ENCODE assay signal across 11 mouse cellular contexts in genomic region chr11:11885246-11885643, GRCm38 (mm10). TPM values are rescaled to one million over a fixed set of nuclear protein-coding genes. Genes with fewer than 3 reads are reported as not detected.
DNase-seq lines count a peak whose midpoint lies in the region; ATAC-seq and TF ChIP-seq lines count a peak whose summit lies in the region.
"Had no signal": no experiment of that assay in that cellular context is flagged by ENCODE, and none has a peak within 500 bp of the region (broad histone marks: within the 10 kb centered on the region; RNA-seq: fewer than 3 reads in every experiment).

No protein-coding gene starts in this region.

- H3K4me3 ChIP-seq in intestine, embryonic 14.5 days (ENCODE audit: low read depth, low read length): no peak overlapping the region
- H3K4me3 ChIP-seq in intestine, postnatal 0 days (ENCODE audit: low read depth, low read length): no peak overlapping the region
- no peak overlapping the region for H3K4me3 ChIP-seq in embryonic facial prominence, embryonic 10.5 days
- no peak overlapping the region for H3K4me3 ChIP-seq in intestine, embryonic 15.5 days (replicated peaks)
- no peak overlapping the region for H3K4me3 ChIP-seq in midbrain, embryonic 12.5 days

- H3K36me3 ChIP-seq in intestine, embryonic 14.5 days (ENCODE audit: control insufficient read depth, insufficient read depth, low read length): no peaks in the 10 kb centered on the region
- H3K36me3 ChIP-seq in intestine, postnatal 0 days (ENCODE audit: control insufficient read depth, insufficient read depth): no peaks in the 10 kb centered on the region
- no peaks in the 10 kb centered on the region for H3K36me3 ChIP-seq in embryonic facial prominence, embryonic 10.5 days (replicated peaks)
- no peaks in the 10 kb centered on the region for H3K36me3 ChIP-seq in intestine, embryonic 15.5 days
- H3K36me3 ChIP-seq in midbrain, embryonic 12.5 days: no peaks in the 10 kb centered on the region

- no peak overlapping the region for H3K4me2 ChIP-seq in intestine, embryonic 14.5 days (ENCODE audit: low read length)
- no peak overlapping the region for H3K4me2 ChIP-seq in intestine, postnatal 0 days (replicated peaks; ENCODE audit: low read depth)
- no peak overlapping the region for H3K4me2 ChIP-seq in intestine, embryonic 15.5 days (replicated peaks)
- no peak overlapping the region for H3K4me2 ChIP-seq in midbrain, embryonic 12.5 days (replicated peaks)

- no peak for DNase-seq in intestine, embryonic 14.5 days (ENCODE audit: low spot score)
- DNase-seq in embryonic facial prominence, embryonic 10.5 days (ENCODE audit: low spot score): no peak
- no peak for DNase-seq in testis, postnatal 14 days (ENCODE audit: low spot score)
- no peak for DNase-seq in thymus, postnatal 36 days
- DNase-seq: cerebellum, adult 11-12 months; layer of hippocampus, postnatal 36 days; lung, postnatal 4 days; thymus, postnatal 14 days had no signal

- H3K4me1 ChIP-seq in intestine, embryonic 14.5 days (replicated peaks; ENCODE audit: control insufficient read depth, insufficient read depth, low read length): peaks cover 54% of the 10 kb centered on the region
- H3K4me1 ChIP-seq in intestine, postnatal 0 days (replicated peaks; ENCODE audit: control insufficient read depth, insufficient read depth, low read length): peaks cover 3% of the 10 kb centered on the region; the same call in 1 of the 2 replicates
- H3K4me1 ChIP-seq in embryonic facial prominence, embryonic 10.5 days: peaks cover 89% of the 10 kb centered on the region
- peaks cover 30% of the 10 kb centered on the region for H3K4me1 ChIP-seq in intestine, embryonic 15.5 days (replicated peaks)
- H3K4me1 ChIP-seq in midbrain, embryonic 12.5 days: peaks cover 27% of the 10 kb centered on the region

- no peak for ATAC-seq in intestine, embryonic 14.5 days (replicated peaks; ENCODE audit: low FRiP score, low TSS enrichment, low read depth)
- ATAC-seq in intestine, postnatal 0 days: no peak
- 0 out of 2 replicates have a peak, but pooled peaks have one; percentile 39 for ATAC-seq in intestine, embryonic 15.5 days
- ATAC-seq in midbrain, embryonic 12.5 days (ENCODE audit: low FRiP score, low read depth): no peak

- no peak overlapping the region for H3K9ac ChIP-seq in intestine, embryonic 14.5 days (ENCODE audit: low read length)
- H3K9ac ChIP-seq in intestine, postnatal 0 days (ENCODE audit: low read depth, low read length): no peak overlapping the region
- no peak overlapping the region for H3K9ac ChIP-seq in intestine, embryonic 15.5 days
- H3K9ac ChIP-seq in midbrain, embryonic 12.5 days (replicated peaks): no peak overlapping the region

- no peak for TF ChIP-seq CTCF in intestine, postnatal 0 days (IDR thresholded peaks at IDR 0.05; ENCODE audit: low read depth)

- H3K27me3 ChIP-seq in intestine, embryonic 14.5 days (replicated peaks; ENCODE audit: control insufficient read depth, insufficient read depth, low read length): no peaks in the 10 kb centered on the region
- H3K27me3 ChIP-seq in intestine, postnatal 0 days (replicated peaks; ENCODE audit: control insufficient read depth, insufficient read depth, low read length): no peaks in the 10 kb centered on the region
- H3K27me3 ChIP-seq in embryonic facial prominence, embryonic 10.5 days (replicated peaks; ENCODE audit: low read depth, poor library complexity, severe bottlenecking): no peaks in the 10 kb centered on the region
- H3K27me3 ChIP-seq in intestine, embryonic 15.5 days (replicated peaks): no peaks in the 10 kb centered on the region
- H3K27me3 ChIP-seq in midbrain, embryonic 12.5 days: no peaks in the 10 kb centered on the region

- peak overlapping the region; percentile 49 for H3K27ac ChIP-seq in intestine, embryonic 14.5 days (ENCODE audit: low read depth)
- no peak overlapping the region for H3K27ac ChIP-seq in intestine, postnatal 0 days (ENCODE audit: low read depth, low read length)
- peak overlapping the region; percentile 61 for H3K27ac ChIP-seq in embryonic facial prominence, embryonic 10.5 days (replicated peaks)
- H3K27ac ChIP-seq in intestine, embryonic 15.5 days: 0 out of 2 replicates have a peak overlapping the region, but pooled peaks have one; percentile 64
- peak overlapping the region; percentile 54; the same call in 1 of the 2 replicates for H3K27ac ChIP-seq in midbrain, embryonic 12.5 days (replicated peaks)

- WGBS in intestine, embryonic 14.5 days: 63% methylated on average over 4 of the region's 4 CpGs
- 41% methylated on average over 4 of the region's 4 CpGs for WGBS in intestine, postnatal 0 days
- 85% methylated on average over 4 of the region's 4 CpGs for WGBS in embryonic facial prominence, embryonic 10.5 days
- 60% methylated on average over 4 of the region's 4 CpGs for WGBS in intestine, embryonic 15.5 days
- WGBS in midbrain, embryonic 12.5 days: 71% methylated on average over 4 of the region's 4 CpGs

- H3K9me3 ChIP-seq in intestine, embryonic 14.5 days (ENCODE audit: control insufficient read depth, low read length): no peaks in the 10 kb centered on the region
- H3K9me3 ChIP-seq in intestine, postnatal 0 days (ENCODE audit: control insufficient read depth): no peaks in the 10 kb centered on the region
- H3K9me3 ChIP-seq in embryonic facial prominence, embryonic 10.5 days: no peaks in the 10 kb centered on the region
- no peaks in the 10 kb centered on the region for H3K9me3 ChIP-seq in intestine, embryonic 15.5 days
- H3K9me3 ChIP-seq in midbrain, embryonic 12.5 days: no peaks in the 10 kb centered on the region

RNA-seq across cellular contexts. Expression of gene Ddc, which starts 12.7 kb away (rescaled TPM):
- polyA plus RNA-seq in intestine, embryonic 14.5 days (2014; fragmentation: Nextera tagmentation; extraction: Ambion mirVana): 34.8 and 37.3 TPM in 2 replicates
- polyA plus RNA-seq in intestine, postnatal 0 days (2015; fragmentation: Nextera tagmentation; extraction: Ambion mirVana): 19.2 and 20.9 TPM in 2 replicates
- polyA plus RNA-seq in embryonic facial prominence, embryonic 10.5 days (2016; fragmentation: Nextera tagmentation; extraction: Ambion mirVana): 6.9 and 8.8 TPM in 2 replicates
- polyA plus RNA-seq in intestine, embryonic 15.5 days (2015; fragmentation: Nextera tagmentation; extraction: Ambion mirVana): 46.3 and 52.2 TPM in 2 replicates
- 18.7 and 26.2 TPM in 2 replicates for polyA plus RNA-seq in midbrain, embryonic 12.5 days (2016; fragmentation: Nextera tagmentation; extraction: Ambion mirVana)
